Mouse (Mus musculus): Measurements from ENCODE around the gene Sntb2. TPM values are rescaled to one million over a fixed set of nuclear protein-coding genes. Genes with fewer than 3 reads are reported as not detected.

The Sntb2 gene
- 18.7 and 19.4 TPM in 2 replicates for polyA plus RNA-seq (2014; fragmentation: Nextera tagmentation; extraction: Ambion mirVana)

DNA sequence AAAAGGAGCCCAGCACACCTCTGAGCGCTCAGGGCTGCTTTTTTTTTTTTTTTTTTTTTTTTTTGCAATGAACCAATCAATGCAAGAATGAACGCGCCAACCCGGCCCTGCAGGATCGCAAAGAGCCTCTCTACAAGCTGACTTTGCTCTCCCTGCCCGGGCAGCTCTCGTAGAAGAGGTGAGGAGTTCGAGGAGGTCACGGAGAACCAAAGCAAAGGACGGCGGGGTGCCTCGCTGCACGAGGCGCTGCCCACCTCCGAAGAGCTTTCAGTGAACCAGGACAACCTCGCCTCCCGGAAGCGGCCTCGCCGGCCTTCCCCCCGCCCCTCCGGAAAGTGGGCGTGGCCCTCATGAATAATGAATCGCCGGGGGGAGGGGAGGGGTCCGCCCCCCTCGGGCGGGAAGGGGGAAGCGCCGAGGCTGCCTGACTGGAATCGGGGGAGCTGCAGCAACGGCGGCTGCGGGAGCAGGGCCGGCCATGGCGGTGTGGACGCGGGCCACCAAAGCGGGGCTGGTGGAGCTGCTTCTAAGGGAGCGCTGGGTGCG, at the start of gene Sntb2:
Sntb2 (plus strand) TSS at position 427 of the 546 bp plus-strand sequence.
- H3K4me3 ChIP-seq (ENCODE audit: low read length), result peak within 1 kb of the TSS; percentile 65
- peak within 1 kb of the TSS; percentile 94 for H3K27ac ChIP-seq (ENCODE audit: low read depth, low read length)
- H3K9ac ChIP-seq (ENCODE audit: low read depth, low read length), result peak within 1 kb of the TSS; percentile 94
- no peaks in the 10 kb centered on the region for H3K9me3 ChIP-seq (ENCODE audit: control insufficient read depth, low read length)
- H3K27me3 ChIP-seq (ENCODE audit: control insufficient read depth, insufficient read depth, low read length), result no peaks in the 10 kb centered on the region
- under 1% methylated on average over 40 of the region's 41 CpGs for WGBS
- ATAC-seq (ENCODE audit: low FRiP score, low TSS enrichment), result peak; percentile 89
- H3K4me2 ChIP-seq (replicated peaks; ENCODE audit: low read depth, low read length), result peak within 1 kb of the TSS; percentile 75
- H3K36me3 ChIP-seq (ENCODE audit: control insufficient read depth, insufficient read depth, low read length), result no peaks in the 10 kb centered on the region
- peaks cover 23% of the 10 kb centered on the region; the same call in 1 of the 2 replicates for H3K4me1 ChIP-seq (ENCODE audit: control insufficient read depth, insufficient read depth, low read length)

DNA sequence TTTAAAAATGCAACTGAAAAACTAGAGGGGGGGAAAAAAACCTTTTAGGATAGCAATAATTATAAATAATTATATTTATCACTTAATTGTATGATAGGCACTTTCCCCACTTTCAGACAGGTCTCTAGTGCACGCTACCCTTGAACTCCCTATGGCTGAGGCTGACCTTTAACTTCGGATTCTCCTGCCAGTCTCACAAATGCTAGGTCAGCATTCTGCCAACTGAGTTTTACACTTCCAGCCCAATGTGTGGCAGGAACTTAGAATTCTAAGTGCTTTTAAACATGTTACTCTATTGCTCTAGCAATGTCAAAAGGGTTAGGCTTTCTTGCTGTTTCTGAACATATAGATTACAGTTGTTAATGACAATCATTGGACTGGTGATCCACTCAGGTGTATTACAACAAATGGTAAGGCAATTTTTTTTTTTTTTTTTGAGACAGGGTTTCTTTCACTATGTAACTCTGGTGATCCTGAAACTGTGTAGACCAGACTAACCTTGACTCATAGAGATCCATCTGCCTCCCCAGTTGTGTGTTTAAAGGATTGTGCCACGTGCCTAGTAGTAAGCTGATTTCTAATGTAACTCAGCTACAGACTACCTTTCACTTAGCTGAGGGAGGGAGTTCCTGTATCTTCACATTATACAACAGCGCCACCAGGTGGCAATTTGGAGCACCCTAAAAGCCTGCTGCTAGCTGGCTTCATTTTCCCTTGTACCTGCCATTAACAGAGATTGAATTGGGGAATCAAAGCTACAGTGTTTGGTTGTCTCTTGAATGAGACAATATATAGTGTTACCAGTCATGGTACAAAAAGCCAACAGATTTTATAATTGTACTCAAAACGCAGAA, 48.0 kb upstream of the Sntb2 start:
- ATAC-seq (ENCODE audit: low FRiP score, low TSS enrichment), result no peak
- peaks cover 14% of the 10 kb centered on the region for H3K4me1 ChIP-seq (ENCODE audit: control insufficient read depth, insufficient read depth, low read length)
- no peaks in the 10 kb centered on the region for H3K9me3 ChIP-seq (ENCODE audit: control insufficient read depth, low read length)
- H3K36me3 ChIP-seq (ENCODE audit: control insufficient read depth, insufficient read depth, low read length), result peaks cover 46% of the 10 kb centered on the region
- no peak overlapping the region for H3K9ac ChIP-seq (ENCODE audit: low read depth, low read length)
- H3K27ac ChIP-seq (ENCODE audit: low read depth, low read length), result no peak overlapping the region
- H3K27me3 ChIP-seq (ENCODE audit: control insufficient read depth, insufficient read depth, low read length), result no peaks in the 10 kb centered on the region
- H3K4me3 ChIP-seq (ENCODE audit: low read length), result no peak overlapping the region
- H3K4me2 ChIP-seq (replicated peaks; ENCODE audit: low read depth, low read length), result no peak overlapping the region
- 47% methylated on average over 5 of the region's 5 CpGs for WGBS

DNA sequence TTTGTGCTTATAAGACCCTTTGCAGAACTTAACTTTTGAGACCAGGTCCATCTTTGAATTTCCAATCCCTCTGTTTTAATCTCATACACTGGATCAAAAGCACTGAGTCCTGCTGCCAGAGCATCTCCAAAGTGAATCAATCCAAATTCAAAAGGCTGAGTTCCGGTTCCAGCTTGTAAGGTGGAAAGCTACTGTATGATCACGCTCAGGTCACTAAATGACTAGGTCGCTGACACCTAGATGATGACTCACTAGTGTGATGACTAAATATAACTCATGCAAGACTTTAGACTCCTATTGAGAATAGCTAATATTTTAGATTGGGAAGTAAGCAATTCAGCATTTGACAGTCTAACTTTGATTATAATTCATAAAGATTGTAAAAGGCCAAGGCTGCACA, 46.7 kb upstream of the Sntb2 start:
- H3K4me2 ChIP-seq (replicated peaks; ENCODE audit: low read depth, low read length), result no peak overlapping the region
- no peak overlapping the region for H3K27ac ChIP-seq (ENCODE audit: low read depth, low read length)
- H3K9me3 ChIP-seq (ENCODE audit: control insufficient read depth, low read length), result no peaks in the 10 kb centered on the region
- H3K36me3 ChIP-seq (ENCODE audit: control insufficient read depth, insufficient read depth, low read length), result peaks cover 34% of the 10 kb centered on the region
- WGBS, result 87% methylated on average over 3 of the region's 3 CpGs
- H3K4me3 ChIP-seq (ENCODE audit: low read length), result no peak overlapping the region
- no peak overlapping the region for H3K9ac ChIP-seq (ENCODE audit: low read depth, low read length)
- peaks cover 14% of the 10 kb centered on the region for H3K4me1 ChIP-seq (ENCODE audit: control insufficient read depth, insufficient read depth, low read length)
- ATAC-seq (ENCODE audit: low FRiP score, low TSS enrichment), result no peak
- H3K27me3 ChIP-seq (ENCODE audit: control insufficient read depth, insufficient read depth, low read length), result no peaks in the 10 kb centered on the region

DNA sequence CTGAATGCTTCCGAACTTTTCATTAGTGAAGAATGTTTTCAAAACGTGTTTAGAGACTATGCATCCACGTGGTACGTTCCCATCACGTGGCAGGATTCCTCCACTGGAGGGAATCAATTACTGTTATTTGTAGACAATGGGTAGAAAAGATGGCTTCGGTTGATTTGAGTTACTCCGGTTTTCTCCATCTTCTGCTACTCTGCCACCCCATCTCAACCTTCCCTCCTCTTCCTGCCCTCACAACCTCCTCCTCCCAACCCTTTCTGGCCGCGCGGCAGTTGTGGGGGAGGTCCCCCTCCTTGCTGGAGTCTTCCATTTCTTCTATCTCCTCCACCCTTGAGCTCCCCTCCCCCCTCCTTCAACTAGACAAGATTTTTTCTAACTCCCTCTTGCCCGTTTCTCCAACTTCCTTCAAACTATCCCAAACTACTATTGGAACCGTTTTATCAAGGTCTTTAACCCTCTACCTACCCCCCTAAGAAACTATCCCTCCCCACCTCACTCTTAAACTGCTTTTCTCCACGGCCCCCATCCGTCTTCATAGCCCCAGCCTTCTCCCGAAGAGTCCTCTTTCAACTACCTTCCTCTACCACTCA, 43.2 kb upstream of the Sntb2 start:
- WGBS, result under 1% methylated on average over 15 of the region's 15 CpGs
- H3K4me1 ChIP-seq (ENCODE audit: control insufficient read depth, insufficient read depth, low read length), result peaks cover 20% of the 10 kb centered on the region
- no peaks in the 10 kb centered on the region for H3K27me3 ChIP-seq (ENCODE audit: control insufficient read depth, insufficient read depth, low read length)
- peaks cover 19% of the 10 kb centered on the region for H3K36me3 ChIP-seq (ENCODE audit: control insufficient read depth, insufficient read depth, low read length)
- peak overlapping the region; percentile 98 for H3K27ac ChIP-seq (ENCODE audit: low read depth, low read length)
- H3K9ac ChIP-seq (ENCODE audit: low read depth, low read length), result peak overlapping the region; percentile 99
- H3K4me3 ChIP-seq (ENCODE audit: low read length), result peak overlapping the region; percentile 91
- ATAC-seq (ENCODE audit: low FRiP score, low TSS enrichment), result 0 out of 2 replicates have a peak, but pooled peaks have one; percentile 22
- no peaks in the 10 kb centered on the region for H3K9me3 ChIP-seq (ENCODE audit: control insufficient read depth, low read length)
- H3K4me2 ChIP-seq (replicated peaks; ENCODE audit: low read depth, low read length), result peak overlapping the region; percentile 60

DNA sequence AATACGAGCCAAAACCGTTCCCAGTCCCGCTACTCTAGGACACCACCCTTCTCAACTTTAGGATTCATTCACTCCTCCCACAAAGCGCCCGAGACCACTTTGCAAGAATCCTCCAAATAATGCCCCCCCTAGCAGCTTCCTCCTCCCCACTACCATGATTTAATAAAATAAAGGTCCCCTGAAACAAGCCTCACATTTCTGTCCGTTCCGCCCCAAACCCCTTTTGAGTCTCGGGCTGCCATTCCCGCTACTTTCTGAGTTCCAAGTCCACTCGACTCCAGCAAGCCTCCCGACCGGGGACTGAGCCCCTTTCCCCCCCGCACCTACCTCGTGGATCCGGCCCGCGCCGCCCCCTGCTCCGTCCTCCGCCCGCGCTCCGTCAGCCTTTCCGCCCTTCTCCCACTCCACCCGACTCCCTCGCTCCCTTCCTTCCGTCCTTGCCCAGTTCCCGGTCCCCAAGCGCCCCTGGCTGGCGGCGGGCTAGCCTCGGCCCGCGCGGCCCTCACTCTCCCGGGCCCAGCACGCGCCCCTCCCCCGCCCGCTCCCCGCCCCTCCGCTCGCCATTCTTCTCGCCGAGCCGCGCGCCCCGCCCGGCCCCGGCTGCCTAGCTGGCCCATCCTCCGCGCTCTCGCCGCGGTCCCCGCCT, 42.6 kb upstream of the Sntb2 start:
- Histone ChIP-seq H3K4me2 (replicated peaks; ENCODE audit: low read depth, low read length) (peak overlapping the region; percentile 60), H3K9me3 (ENCODE audit: control insufficient read depth, low read length) (no peaks in the 10 kb centered on the region), H3K4me1 (ENCODE audit: control insufficient read depth, insufficient read depth, low read length) (peaks cover 20% of the 10 kb centered on the region), H3K4me3 (ENCODE audit: low read length) (peak overlapping the region; percentile 91), H3K9ac (ENCODE audit: low read depth, low read length) (peak overlapping the region; percentile 99), H3K27me3 (ENCODE audit: control insufficient read depth, insufficient read depth, low read length) (no peaks in the 10 kb centered on the region), H3K36me3 (ENCODE audit: control insufficient read depth, insufficient read depth, low read length) (peaks cover 23% of the 10 kb centered on the region), H3K27ac (ENCODE audit: low read depth, low read length) (peak overlapping the region; percentile 98)
- peak; percentile 87 for ATAC-seq (ENCODE audit: low FRiP score, low TSS enrichment)
- 1% methylated on average over 56 of the region's 57 CpGs for WGBS

DNA sequence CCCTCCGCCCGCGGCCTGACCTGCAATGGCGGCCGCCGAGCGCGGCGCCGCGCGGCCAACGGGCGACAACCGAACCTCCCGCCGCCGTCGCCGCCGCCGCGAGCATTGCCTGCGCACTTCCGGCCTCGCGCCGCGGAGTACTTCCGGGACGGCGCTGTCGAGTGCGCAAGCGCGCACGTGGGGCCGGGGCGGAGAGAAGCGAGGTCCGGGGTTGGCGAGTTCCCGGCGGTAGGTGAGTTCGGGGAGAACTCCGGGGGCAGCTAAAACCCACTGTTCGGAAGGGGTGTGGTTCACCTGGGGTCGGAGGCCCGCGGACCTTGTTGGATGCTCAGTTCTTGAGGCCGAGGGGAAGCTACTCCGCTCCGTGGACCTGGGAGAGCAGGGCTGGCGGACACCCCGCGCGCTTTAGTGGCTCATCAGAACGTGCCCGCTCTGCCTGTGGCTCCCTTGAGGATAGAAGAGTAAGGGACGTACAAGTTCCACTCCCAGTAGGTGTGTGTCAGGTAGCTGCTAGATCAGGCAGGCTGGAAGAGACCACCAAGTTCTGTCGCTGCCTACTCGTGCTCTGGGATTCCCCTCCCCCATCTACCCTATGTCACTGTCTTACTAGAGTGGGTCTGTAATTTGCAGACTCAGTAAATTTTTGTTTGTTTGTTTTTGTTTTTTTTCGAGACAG, 41.9 kb upstream of the Sntb2 start, which contains the start of gene Utp4:
Utp4 (plus strand) TSS at position 156 of the 676 bp plus-strand sequence.
- peak within 1 kb of the TSS; percentile 60 for H3K4me2 ChIP-seq (replicated peaks; ENCODE audit: low read depth, low read length)
- peaks cover 20% of the 10 kb centered on the region for H3K4me1 ChIP-seq (ENCODE audit: control insufficient read depth, insufficient read depth, low read length)
- no peaks in the 10 kb centered on the region for H3K9me3 ChIP-seq (ENCODE audit: control insufficient read depth, low read length)
- peak within 1 kb of the TSS; percentile 99 for H3K9ac ChIP-seq (ENCODE audit: low read depth, low read length)
- under 1% methylated on average over 39 of the region's 63 CpGs for WGBS
- H3K4me3 ChIP-seq (ENCODE audit: low read length), result peak within 1 kb of the TSS; percentile 91
- H3K27ac ChIP-seq (ENCODE audit: low read depth, low read length), result peak within 1 kb of the TSS; percentile 98
- no peaks in the 10 kb centered on the region for H3K27me3 ChIP-seq (ENCODE audit: control insufficient read depth, insufficient read depth, low read length)
- H3K36me3 ChIP-seq (ENCODE audit: control insufficient read depth, insufficient read depth, low read length), result peaks cover 30% of the 10 kb centered on the region
- ATAC-seq (ENCODE audit: low FRiP score, low TSS enrichment), result peak; percentile 95

DNA sequence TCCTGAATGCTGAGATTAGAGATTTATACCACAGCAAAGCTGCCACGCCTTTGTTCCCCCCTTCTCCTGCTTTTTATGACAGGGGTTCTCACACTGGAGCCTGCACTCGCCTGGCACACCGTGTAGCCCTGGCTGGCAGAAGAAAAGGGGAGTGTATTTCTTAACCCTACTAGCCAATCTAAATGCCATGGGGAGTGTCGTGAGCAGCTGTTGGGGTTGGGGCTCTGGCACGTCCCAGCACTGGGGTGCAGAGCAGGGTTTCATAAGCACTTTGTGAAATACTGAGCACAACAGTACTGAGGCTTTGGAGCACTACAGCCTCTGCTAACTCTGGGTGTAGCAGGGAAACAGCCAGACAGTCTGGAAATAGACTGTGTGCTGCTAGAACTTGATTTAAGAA, 36.1 kb upstream of the Sntb2 start:
- no peak for ATAC-seq (ENCODE audit: low FRiP score, low TSS enrichment)
- no peak overlapping the region for H3K9ac ChIP-seq (ENCODE audit: low read depth, low read length)
- H3K36me3 ChIP-seq (ENCODE audit: control insufficient read depth, insufficient read depth, low read length), result peaks cover 83% of the 10 kb centered on the region
- peaks cover 4% of the 10 kb centered on the region; the same call in 1 of the 2 replicates for H3K4me1 ChIP-seq (ENCODE audit: control insufficient read depth, insufficient read depth, low read length)
- no peaks in the 10 kb centered on the region for H3K27me3 ChIP-seq (ENCODE audit: control insufficient read depth, insufficient read depth, low read length)
- no peak overlapping the region for H3K4me2 ChIP-seq (replicated peaks; ENCODE audit: low read depth, low read length)
- 82% methylated on average over 5 of the region's 5 CpGs for WGBS
- H3K9me3 ChIP-seq (ENCODE audit: control insufficient read depth, low read length), result no peaks in the 10 kb centered on the region
- no peak overlapping the region for H3K4me3 ChIP-seq (ENCODE audit: low read length)
- no peak overlapping the region for H3K27ac ChIP-seq (ENCODE audit: low read depth, low read length)

DNA sequence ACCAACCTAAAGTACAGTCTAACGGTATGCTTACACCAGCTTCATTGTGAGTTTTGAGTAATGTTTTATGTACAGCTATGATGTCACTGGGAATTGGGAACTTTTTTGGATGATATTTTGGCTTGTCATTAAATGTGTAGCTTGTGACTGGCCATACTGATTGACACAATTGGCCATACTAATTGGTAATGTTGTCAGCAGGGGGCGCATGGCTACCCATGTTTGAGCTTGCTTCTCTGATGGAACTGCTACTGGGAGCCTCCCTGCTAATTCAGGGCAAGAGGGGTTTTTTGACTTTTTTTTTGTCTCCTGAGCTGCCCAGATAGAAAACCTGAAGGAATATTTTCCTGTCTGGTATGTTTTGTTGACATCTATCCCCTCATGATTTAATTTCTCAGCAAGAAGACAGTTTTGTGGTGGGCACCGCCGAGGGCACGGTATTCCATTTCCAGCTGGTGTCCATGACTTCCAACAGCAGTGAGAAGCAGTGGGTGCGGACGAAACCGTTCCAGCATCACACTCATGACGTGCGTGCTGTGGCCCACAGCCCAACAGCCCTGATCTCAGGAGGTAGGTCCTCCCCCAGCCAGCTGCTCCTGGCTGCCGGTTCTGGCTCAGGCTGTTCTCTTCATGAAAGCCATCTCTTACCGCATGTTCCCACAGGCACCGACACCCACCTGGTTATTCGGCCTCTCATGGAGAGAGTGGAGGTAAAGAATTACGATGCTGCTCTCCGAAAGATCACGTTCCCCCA, 29.6 kb upstream of the Sntb2 start:
- Histone ChIP-seq H3K27me3 (ENCODE audit: control insufficient read depth, insufficient read depth, low read length) (no peaks in the 10 kb centered on the region), H3K36me3 (ENCODE audit: control insufficient read depth, insufficient read depth, low read length) (peaks cover 81% of the 10 kb centered on the region), H3K4me1 (ENCODE audit: control insufficient read depth, insufficient read depth, low read length) (no peaks in the 10 kb centered on the region), H3K4me3 (ENCODE audit: low read length) (no peak overlapping the region), H3K9ac (ENCODE audit: low read depth, low read length) (no peak overlapping the region), H3K9me3 (ENCODE audit: control insufficient read depth, low read length) (no peaks in the 10 kb centered on the region), H3K27ac (ENCODE audit: low read depth, low read length) (no peak overlapping the region), H3K4me2 (replicated peaks; ENCODE audit: low read depth, low read length) (no peak overlapping the region)
- WGBS, result 93% methylated on average over 17 of the region's 17 CpGs
- no peak for ATAC-seq (ENCODE audit: low FRiP score, low TSS enrichment)

Data from kidney, embryonic 14.5 days (tissue).